Mouse (Mus musculus) layer of hippocampus, postnatal 36 days (tissue): Measurements from ENCODE around the gene Prr29. TPM values are rescaled to one million over a fixed set of nuclear protein-coding genes. Genes with fewer than 3 reads are reported as not detected.
"Not testable (repeated sequence)": the region's sequence is repeated elsewhere in the genome, so short reads cannot be mapped to it uniquely, and the experiment has no call there.

Experiments
- DNase-seq, 2 experiments: peaks; one replicate each; pipeline ENCODE4 v3.0.0; 2022
- total RNA-seq, 2 experiments: library from RNA; stranded (reverse); gene quantifications; 2 replicates each; pipeline ENCODE4 v1.2.3; 2021

Gene Prr29
- not detected for total RNA-seq

- DNase-seq, result no peak
These were observed at the start of gene Prr29 for GRCm38 (mm10) chr11:106365366-106365765. Prr29 (plus strand) TSS chr11:106365472.

GRCm38 (mm10) chr11:106316416-106316815 is 48.9 kb upstream of the Prr29 start:
- no peak for DNase-seq

- DNase-seq, result no peak
These were observed 47.5 kb upstream of the Prr29 start for GRCm38 (mm10) chr11:106317801-106318200.

- DNase-seq, result no peak
These were observed 46.6 kb upstream of the Prr29 start for GRCm38 (mm10) chr11:106318406-106319366.

DNA sequence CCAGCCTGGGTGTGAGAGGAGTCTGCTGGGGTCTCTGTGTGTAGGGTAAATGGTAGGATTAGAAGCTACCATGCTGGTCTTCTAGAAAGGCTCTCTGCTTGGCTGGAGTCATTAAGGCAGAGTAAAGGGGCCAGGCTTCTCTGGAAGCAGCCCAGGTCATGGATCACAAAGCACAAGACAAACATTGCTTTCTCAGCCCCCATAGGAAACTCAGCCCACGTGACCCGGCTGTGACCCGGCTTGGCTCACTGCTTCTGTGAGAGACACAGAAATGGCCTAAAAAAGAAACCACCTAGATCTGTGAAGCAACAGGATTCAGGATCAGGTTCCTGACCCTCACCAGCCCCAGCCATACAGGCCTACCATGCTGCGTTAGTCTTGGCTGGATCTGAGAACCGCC is 40.4 kb upstream of the Prr29 start:
- DNase-seq, result no peak

DNA sequence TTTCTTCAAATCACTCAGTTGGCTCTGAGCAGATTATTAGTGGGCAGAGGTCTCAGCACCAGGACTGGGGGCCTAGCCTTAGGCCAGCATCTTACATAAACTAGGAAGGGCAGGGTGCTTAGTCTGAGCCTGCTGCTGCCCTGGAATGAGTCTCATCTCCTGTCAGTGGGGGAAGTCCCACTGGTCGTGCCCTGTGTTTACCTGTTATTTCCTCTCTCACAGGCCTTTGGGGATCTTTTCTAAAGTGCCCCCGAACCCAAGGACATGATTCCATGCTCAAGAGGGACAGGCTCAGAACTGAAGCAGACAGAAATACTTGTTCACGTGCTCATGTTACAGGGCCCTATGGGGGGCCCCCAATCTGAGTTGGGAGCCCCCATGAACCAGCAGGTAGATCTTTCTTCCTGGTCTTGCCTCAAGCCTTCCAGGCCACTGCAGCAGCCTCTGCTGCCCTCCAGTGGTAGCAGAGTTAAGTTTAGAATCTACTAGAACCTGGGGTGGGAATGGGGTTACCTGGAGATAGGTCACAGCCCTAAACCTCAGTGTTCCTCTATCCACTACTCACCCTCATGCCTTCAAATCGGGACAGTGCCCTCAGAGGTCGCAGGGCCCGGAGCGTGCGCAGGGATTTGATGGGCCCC is 39.6 kb upstream of the Prr29 start:
- peak; percentile 43 to 51 for DNase-seq

- no peak for DNase-seq
These were observed 38.8 kb upstream of the Prr29 start for GRCm38 (mm10) chr11:106326475-106326874.

- no peak for DNase-seq
These were observed 36.8 kb upstream of the Prr29 start for GRCm38 (mm10) chr11:106328521-106328920.

DNA sequence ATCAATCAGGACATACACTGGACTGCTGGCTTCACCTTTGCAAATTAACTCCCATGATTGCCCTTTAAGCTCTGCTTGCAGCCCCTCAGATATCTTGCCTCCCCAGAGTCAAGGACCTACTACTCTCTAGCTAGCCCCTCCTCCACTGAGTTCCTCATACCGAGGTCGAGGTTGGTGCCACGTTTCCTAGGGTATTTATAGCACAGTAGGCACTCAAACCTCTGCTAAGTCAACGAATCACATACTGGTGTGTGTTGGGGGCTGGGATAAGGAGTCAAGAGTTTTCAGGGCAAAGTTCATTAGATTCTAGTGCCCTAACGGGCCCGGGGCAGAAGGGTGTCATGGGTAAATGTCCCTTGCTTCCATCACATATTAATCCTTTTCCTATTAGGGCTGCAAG is 36.1 kb upstream of the Prr29 start:
- no peak for DNase-seq

DNA sequence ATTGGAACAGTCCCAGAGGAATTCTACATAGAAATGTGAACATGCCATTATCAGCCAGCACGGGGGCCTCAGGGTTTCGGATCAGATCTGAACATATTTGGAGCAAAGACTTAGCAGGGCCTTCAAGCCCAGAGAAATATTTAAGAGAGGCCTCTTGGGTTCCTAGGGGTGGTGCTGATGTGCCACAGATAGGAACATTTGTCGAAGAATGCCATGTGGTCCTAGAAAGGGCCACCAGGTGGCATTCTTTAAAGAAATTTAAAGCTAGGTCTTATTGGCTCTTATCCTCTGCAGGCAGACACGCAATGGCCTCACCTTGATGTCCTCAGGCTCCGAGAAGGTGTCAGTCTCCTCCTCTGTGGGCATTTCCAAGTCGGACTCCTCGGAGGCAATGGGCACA is 35.6 kb upstream of the Prr29 start:
- peak in 1 of 2 experiments; percentile 17 for DNase-seq

DNA sequence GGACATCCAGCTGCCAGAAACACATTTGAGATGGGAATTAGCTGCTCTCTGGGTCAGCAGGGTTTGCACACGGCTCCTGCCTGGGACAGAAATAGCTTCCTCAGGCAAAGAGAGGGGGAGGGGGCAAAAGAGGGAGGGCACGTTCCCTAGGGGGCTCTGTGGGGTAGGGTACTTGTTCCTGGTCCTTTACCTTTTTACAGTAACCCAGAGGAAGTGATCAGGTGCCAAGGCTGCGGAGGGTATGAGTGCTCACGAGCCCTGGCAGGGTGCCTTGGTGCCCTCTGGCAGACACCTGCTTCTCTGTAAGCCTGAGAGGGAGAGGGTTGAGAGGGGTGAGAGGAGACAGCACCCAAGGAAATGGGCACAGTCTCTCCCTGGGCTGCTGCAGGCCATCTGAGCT is 32.8 kb upstream of the Prr29 start:
- DNase-seq, result no peak

- no peak for DNase-seq
These were observed 31.2 kb upstream of the Prr29 start for GRCm38 (mm10) chr11:106334066-106334465.

DNA sequence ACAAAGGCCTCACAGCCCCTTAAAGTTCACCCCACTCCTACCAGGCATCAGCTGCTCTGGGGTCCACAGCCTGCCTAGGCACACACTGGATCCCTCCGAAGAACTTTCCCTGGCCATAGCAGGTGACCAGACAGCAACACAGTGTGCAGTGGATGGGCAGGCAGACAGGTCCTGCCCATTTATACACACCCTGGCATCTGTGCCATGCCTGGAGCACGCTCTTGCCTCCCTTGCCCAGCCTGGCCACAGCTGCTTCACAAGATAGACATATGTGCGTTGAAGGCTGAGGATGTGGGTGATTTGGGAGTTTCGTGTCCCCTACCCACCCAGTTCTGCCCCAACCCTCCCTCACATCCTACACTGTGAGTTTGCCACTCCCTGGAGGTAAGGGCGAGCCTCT is 27.2 kb upstream of the Prr29 start:
- DNase-seq, result no peak

- no peak for DNase-seq
These were observed 26.4 kb upstream of the Prr29 start for GRCm38 (mm10) chr11:106338870-106339269.

DNA sequence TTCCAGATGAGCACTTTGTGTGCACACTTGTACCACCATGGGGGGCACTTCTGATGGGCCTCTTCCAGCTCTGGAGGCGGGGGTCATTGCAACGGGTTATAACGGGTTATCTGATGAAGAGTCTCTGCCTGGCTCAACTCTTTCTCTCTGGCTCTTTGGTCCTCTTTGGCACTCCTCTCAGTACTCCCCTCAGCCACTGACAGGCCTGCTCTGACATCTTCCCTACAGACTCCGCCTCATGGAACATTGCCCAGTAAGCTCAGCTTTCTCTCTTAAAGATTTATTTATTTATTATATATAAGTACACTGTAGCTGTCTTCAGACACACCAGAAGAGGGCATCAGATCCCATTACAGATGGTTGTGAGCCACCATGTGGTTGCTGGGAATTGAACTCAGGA is 25.9 kb upstream of the Prr29 start:
- DNase-seq, result not testable (repeated sequence)

GRCm38 (mm10) chr11:106340990-106341520 is 24.2 kb upstream of the Prr29 start:
- DNase-seq, result no peak

GRCm38 (mm10) chr11:106344910-106345309 is 20.4 kb upstream of the Prr29 start:
- no peak for DNase-seq

DNA sequence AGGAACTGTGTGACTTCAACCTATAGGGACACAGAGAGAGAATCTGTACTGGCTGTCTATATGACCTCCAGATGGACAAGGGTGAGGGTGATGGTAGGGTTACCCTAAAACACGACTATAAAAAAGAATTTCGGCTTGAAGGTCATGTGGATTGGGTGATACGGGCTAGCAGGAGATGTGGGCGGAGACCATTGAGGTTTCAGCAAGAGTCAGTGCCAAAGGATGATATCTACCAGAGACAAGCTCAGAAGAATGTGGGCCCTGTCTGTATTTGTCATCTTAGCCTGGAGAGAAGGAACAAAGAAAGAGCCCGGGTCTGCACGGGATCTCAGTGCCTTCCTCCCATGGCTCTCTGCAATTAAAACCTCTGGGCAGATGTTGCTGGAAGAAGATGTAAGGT is 15.5 kb upstream of the Prr29 start:
- DNase-seq, result no peak

GRCm38 (mm10) chr11:106350853-106351252 is 14.4 kb upstream of the Prr29 start:
- DNase-seq, result no peak

GRCm38 (mm10) chr11:106351253-106351652 is 14.0 kb upstream of the Prr29 start:
- DNase-seq, result no peak

GRCm38 (mm10) chr11:106351941-106352340 is 13.3 kb upstream of the Prr29 start:
- DNase-seq, result no peak

DNA sequence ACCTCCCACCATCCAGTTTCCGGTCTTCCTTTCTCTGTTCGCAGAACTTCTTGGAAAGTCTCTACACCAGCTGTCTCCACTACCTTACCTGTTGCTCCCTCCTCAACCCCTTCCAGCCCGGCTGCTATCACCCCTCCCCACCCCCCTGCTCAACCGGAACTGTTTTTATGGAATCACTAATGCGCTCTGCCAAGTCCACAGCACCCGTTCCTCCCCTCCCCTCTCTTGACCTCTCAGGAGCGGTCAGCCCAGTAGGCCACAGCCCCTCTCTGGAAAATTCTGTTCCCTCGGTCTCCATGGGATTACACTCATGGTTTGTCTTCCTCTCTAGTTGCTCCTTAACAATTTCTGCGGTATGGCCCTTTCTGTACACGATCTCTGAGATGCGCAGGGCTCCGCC is 12.1 kb upstream of the Prr29 start, which contains the start of gene Scn4a:
TSS of gene Scn4a (minus strand) at position 101 of the 400 bp plus-strand sequence.
- no peak for DNase-seq

DNA sequence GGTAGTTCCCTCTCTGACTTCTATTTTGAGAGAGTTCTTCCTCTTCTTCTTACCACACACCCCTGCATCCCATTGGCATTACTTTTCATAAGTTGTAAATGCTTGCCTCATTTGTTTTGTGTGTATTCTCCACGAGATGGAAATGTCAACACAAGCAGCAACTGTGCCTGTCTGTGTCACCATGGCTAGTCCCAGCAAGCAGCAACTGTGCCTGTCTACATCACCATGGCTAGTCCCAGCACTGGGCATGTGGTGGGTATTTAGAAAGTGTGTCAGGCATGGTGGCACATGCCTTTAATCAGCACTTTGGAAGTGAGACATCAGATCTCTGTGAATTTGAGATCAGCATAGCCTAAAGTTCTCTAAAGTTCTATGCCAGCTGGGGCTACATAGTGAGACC is 11.1 kb upstream of the Prr29 start:
- DNase-seq, result no peak
